In genomic region chr1:161375866-161376265, GRCm38 (mm10) we compare ENCODE assay signal across 22 mouse cellular contexts. TPM values are rescaled to one million over a fixed set of nuclear protein-coding genes. Genes with fewer than 3 reads are reported as not detected.
"Had no signal": no experiment of that assay in that cellular context is flagged by ENCODE, and none has a peak within 500 bp of the region (broad histone marks: within the 10 kb centered on the region; RNA-seq: fewer than 3 reads in every experiment).

No protein-coding gene starts in this region.

- H3K4me3 ChIP-seq: lung, embryonic 15.5 days; megakaryocyte, embryonic 14.5 days; midbrain, embryonic 12.5 days; neural tube, embryonic 12.5 days; stomach, embryonic 15.5 days had no signal

- ATAC-seq: liver, postnatal 0 days; lung, postnatal 0 days; midbrain, embryonic 16.5 days had no signal

- DNase-seq: liver, postnatal 0 days; lung, adult 2 months; lung, postnatal 14 days; lung, postnatal 36 days; midbrain, embryonic 14.5 days; right cerebral cortex, postnatal 14 days; thymus, adult 2 months; thymus, postnatal 25 days; thymus, postnatal 4 days had no signal

- H3K36me3 ChIP-seq: lung, embryonic 15.5 days; midbrain, embryonic 12.5 days; neural tube, embryonic 12.5 days; stomach, embryonic 15.5 days had no signal

- H3K9me3 ChIP-seq: lung, embryonic 15.5 days; megakaryocyte, embryonic 14.5 days; midbrain, embryonic 12.5 days; stomach, embryonic 15.5 days had no signal

- H3K4me1 ChIP-seq: megakaryocyte, embryonic 14.5 days; neural tube, embryonic 12.5 days; stomach, embryonic 15.5 days had no signal

- H3K4me2 ChIP-seq: lung, embryonic 15.5 days; midbrain, embryonic 12.5 days; neural tube, embryonic 12.5 days; stomach, embryonic 15.5 days had no signal

- H3K9ac ChIP-seq: liver, postnatal 0 days; lung, embryonic 15.5 days; midbrain, embryonic 12.5 days; neural tube, embryonic 12.5 days; stomach, embryonic 15.5 days had no signal

- H3K27me3 ChIP-seq: lung, embryonic 15.5 days; midbrain, embryonic 12.5 days; neural tube, embryonic 12.5 days; stomach, embryonic 15.5 days had no signal

- H3K27ac ChIP-seq: lung, embryonic 15.5 days; macrophage; midbrain, embryonic 12.5 days; neural tube, embryonic 12.5 days; stomach, embryonic 15.5 days; stomach, postnatal 0 days had no signal

RNA-seq across cellular contexts. Expression of gene Tnfsf4, which starts 19.3 kb away (rescaled TPM):
- total RNA-seq: neutrophil, adult 5-6 weeks had no signal
- polyA plus RNA-seq: liver, postnatal 0 days; lung, adult 2 months; lung, embryonic 15.5 days; lung, postnatal 0 days; midbrain, embryonic 14.5 days; midbrain, embryonic 16.5 days; neural tube, embryonic 14.5 days; testis, adult 2 months; urinary bladder, adult 2 months had no signal
